In genomic region chr8:84775105-84775591, GRCm38 (mm10) we compare ENCODE assay signal across 8 mouse cellular contexts. TPM values are rescaled to one million over a fixed set of nuclear protein-coding genes. Genes with fewer than 3 reads are reported as not detected.
DNase-seq lines count a peak whose midpoint lies in the region; TF ChIP-seq lines count a peak whose summit lies in the region.

No protein-coding gene starts in this region.

- intact Hi-C loops in gastrocnemius, adult 2 months (cut with DNase I), result loop anchor here (1.0 to 2.0 kb wide), 2 partner anchors 14 to 24 kb away; no protein-coding TSS in a partner anchor

- no peak for TF ChIP-seq CTCF in layer of hippocampus, adult 2 months (conservative IDR thresholded peaks at IDR 0.05)
- TF ChIP-seq CTCF in gastrocnemius, adult 2 months (IDR thresholded peaks at IDR 0.05), result no peak

- H3K4me3 ChIP-seq in layer of hippocampus, adult 2 months, result peak overlapping the region; percentile 33
- H3K4me3 ChIP-seq in gastrocnemius, adult 2 months, result peak overlapping the region; percentile 61

- DNase-seq in layer of hippocampus, adult 2 months (ENCODE audit: low spot score in 2 of 2), result peak; percentile 60 to 80
- DNase-seq in layer of hippocampus, postnatal 36 days, result no peak
- peak; percentile 89 for DNase-seq in brain, adult 2 months (ENCODE audit: low read depth, low spot score)
- DNase-seq in gastrocnemius, adult 2 months, result peak; percentile 82
- DNase-seq in layer of hippocampus, postnatal 14 days (ENCODE audit: low spot score in 2 of 2), result peak; percentile 72 to 75
- DNase-seq in right cerebral cortex, postnatal 14 days, result peak; percentile 46
- DNase-seq in urinary bladder, adult 2 months (ENCODE audit: low spot score), result no peak
- no peak for DNase-seq in embryo, embryonic 11 days

- H3K27ac ChIP-seq in layer of hippocampus, adult 2 months, result peak overlapping the region; percentile 94
- H3K27ac ChIP-seq in gastrocnemius, adult 2 months, result peak overlapping the region; percentile 96

RNA-seq across cellular contexts. Expression of gene Nfix, which starts 25.0 kb away (rescaled TPM):
- total RNA-seq in layer of hippocampus, adult 2 months (2021), result 100 to 1,000 TPM; 408 to 482 TPM
- 100 to 1,000 TPM; 387 to 434 TPM for total RNA-seq in layer of hippocampus, postnatal 36 days (2021)
- 100 to 1,000 TPM; 465 to 558 TPM for total RNA-seq in gastrocnemius, adult 2 months (2021)
- total RNA-seq in layer of hippocampus, postnatal 14 days (2021), result 100 to 1,000 TPM; 519 to 562 TPM
- polyA plus RNA-seq in urinary bladder, adult 2 months (2012; rRNA removed), result 21.7 and 77.0 TPM in 2 replicates

RNA-seq across cellular contexts. Expression of gene Dand5, which starts 47.5 kb away (rescaled TPM):
- total RNA-seq in layer of hippocampus, adult 2 months (2021), result 10 to 100 TPM; 11.9 TPM
- total RNA-seq in layer of hippocampus, postnatal 36 days (2021), result 10 to 100 TPM in 1 of 2 experiments, 1 to 10 TPM in 1; 9.4 to 10.5 TPM
- total RNA-seq in gastrocnemius, adult 2 months (2021), result 10 to 100 TPM; 10.2 to 14.3 TPM
- 1 to 10 TPM; 7.4 to 8.6 TPM for total RNA-seq in layer of hippocampus, postnatal 14 days (2021)
- 4.7 and 4.8 TPM in 2 replicates for polyA plus RNA-seq in urinary bladder, adult 2 months (2012; rRNA removed)

RNA-seq across cellular contexts. Expression of gene G430095P16Rik, which starts 52.3 kb away (rescaled TPM):
- under 1 TPM in 1 of 2 experiments, not detected in 1; 0.54 TPM for total RNA-seq in layer of hippocampus, adult 2 months (2021)
- not detected for total RNA-seq in layer of hippocampus, postnatal 36 days (2021)
- total RNA-seq in gastrocnemius, adult 2 months (2021), result under 1 TPM; 0.36 to 0.78 TPM
- total RNA-seq in layer of hippocampus, postnatal 14 days (2021), result not detected
- 1.0 and 1.2 TPM in 2 replicates for polyA plus RNA-seq in urinary bladder, adult 2 months (2012; rRNA removed)

RNA-seq across cellular contexts. Expression of gene Gadd45gip1, which starts 56.2 kb away (rescaled TPM):
- total RNA-seq in layer of hippocampus, adult 2 months (2021), result 10 to 100 TPM; 23.3 to 26.1 TPM
- total RNA-seq in layer of hippocampus, postnatal 36 days (2021), result 10 to 100 TPM; 23.2 to 25.7 TPM
- total RNA-seq in gastrocnemius, adult 2 months (2021), result 10 to 100 TPM; 16.2 to 30.4 TPM
- 10 to 100 TPM; 19.4 to 20.4 TPM for total RNA-seq in layer of hippocampus, postnatal 14 days (2021)
- 22.0 and 22.2 TPM in 2 replicates for polyA plus RNA-seq in urinary bladder, adult 2 months (2012; rRNA removed)

Comparison
In these comparisons a context has a peak if more than half of its experiments do, and no peak if none do; other contexts are left out.
1. DNase-seq: peak in layer of hippocampus, adult 2 months (2 of 2), brain, adult 2 months (single experiment), gastrocnemius, adult 2 months (single experiment), layer of hippocampus, postnatal 14 days (2 of 2) and right cerebral cortex, postnatal 14 days (single experiment); none in layer of hippocampus, postnatal 36 days (0 of 2), urinary bladder, adult 2 months (single experiment) and embryo, embryonic 11 days (single experiment).